Mouse (Mus musculus) mature B cell (primary cell): ENCODE results near the gene Mbtps1.

Experiments used
- in situ Hi-C: fragments of 300-500 bp; cut with MboI; formaldehyde crosslinking; loops from 2 replicates; pipeline ENCODE4 v1.14.3; 2019

The Mbtps1 gene

DNA sequence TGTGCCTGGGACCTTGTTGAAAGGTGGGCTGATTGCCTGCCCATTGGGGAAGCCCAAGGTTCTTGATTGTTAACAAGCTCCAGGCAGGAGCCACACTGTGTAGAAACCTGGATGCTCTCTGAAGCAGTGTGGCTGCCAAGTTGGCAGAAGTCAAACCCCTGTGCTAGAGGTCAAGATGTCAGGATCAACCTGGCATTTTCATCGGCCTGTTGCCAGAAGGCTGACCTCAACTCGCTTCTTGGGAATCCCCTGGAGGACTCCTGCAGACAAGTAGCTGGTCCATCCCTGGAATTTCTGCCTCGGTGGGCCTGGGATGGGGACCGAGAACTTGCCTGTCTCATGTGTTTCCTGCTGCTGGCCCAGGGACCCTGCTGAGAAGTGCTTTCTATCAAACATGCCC lies 56.4 kb downstream of the Mbtps1 start:
- in situ Hi-C loops = no loop called here

DNA sequence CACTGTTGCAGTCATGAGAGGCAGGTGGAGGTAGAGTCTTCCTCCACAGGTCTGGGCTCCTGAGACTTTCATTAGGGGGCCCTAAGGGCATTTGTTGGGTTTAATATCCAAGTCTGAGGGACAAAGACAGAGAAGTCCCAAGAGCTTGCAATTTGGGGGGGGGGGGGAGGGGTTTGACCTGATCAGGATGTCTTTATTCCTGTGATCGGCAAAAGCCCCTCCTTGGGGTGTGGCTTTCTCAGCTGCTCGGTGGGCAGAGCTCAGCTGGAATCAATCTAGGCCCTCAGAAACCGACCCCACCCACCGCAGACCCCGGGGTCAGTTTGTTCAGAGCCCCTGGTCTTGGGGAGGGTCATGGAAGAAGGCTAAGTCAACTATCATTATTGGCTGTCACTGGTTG lies 56.9 kb downstream of the Mbtps1 start, which contains the start of gene Slc38a8:
TSS of gene Slc38a8 (minus strand) at position 101 of the 400 bp plus-strand sequence.
- in situ Hi-C loops = no loop called here

DNA sequence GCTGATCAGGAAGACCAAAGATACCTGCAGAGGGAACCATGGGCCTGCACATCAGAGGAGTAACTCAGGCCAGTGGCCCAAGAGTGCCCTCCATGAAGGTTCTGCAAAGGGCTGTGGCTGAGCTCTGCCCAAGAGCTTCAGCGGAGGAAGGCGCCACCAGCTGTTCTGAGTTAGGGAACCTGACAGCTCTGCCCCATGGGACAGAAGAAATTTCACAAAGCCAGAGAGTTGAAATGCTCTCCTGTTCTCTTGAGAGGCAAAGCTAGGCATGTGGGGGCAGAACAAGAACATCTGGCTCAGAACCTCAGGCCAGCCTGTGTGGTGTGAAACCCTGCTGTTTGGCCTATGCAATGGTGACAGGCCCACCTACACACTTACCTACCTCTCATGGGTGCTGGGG lies 58.7 kb downstream of the Mbtps1 start:
- in situ Hi-C loops = loop anchor here (5.0 kb wide), 1 partner anchor 88 kb away; no protein-coding TSS in a partner anchor

DNA sequence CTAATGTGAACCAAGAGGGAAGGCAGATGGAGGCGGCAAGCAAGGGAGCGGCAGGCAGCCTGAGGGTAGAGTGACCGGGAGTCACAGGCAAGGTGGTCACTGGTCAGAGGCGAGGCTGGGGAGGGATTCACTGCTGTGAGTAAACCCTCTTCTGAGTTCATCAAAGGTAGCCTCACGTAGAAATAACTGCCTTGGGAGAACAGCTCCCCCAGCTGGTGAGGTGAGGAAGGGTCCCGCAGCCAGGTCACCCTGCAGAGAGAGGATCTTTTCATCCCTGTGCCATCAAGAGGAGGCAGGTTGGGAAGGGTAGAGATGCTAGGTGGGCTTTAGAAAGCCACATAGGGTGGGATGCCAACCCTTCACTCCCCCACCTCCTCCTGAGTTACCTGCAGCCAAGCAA lies 61.7 kb downstream of the Mbtps1 start:
- in situ Hi-C loops = loop anchor here (5.0 kb wide), 1 partner anchor 85 kb away; no protein-coding TSS in a partner anchor

DNA sequence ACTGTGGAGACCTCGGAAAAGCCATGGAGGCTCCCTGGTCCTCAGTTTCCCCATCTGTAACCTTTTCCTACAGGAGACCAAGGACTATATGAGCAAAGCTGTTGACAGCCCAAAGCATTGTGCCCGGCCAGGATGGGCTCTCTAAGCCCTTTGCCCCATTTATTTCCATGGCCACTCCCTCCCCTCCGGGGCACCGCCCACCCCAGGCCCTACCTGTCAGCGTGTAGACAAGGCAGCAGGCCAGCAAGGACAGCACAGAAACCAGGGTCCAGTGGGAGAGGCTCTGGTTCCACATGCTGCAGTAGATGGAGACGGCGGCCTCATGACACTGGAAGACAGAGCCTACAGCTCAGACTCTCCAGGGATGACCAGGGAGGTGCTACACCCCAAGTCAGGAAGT lies 71.4 kb downstream of the Mbtps1 start:
- in situ Hi-C loops = no loop called here

DNA sequence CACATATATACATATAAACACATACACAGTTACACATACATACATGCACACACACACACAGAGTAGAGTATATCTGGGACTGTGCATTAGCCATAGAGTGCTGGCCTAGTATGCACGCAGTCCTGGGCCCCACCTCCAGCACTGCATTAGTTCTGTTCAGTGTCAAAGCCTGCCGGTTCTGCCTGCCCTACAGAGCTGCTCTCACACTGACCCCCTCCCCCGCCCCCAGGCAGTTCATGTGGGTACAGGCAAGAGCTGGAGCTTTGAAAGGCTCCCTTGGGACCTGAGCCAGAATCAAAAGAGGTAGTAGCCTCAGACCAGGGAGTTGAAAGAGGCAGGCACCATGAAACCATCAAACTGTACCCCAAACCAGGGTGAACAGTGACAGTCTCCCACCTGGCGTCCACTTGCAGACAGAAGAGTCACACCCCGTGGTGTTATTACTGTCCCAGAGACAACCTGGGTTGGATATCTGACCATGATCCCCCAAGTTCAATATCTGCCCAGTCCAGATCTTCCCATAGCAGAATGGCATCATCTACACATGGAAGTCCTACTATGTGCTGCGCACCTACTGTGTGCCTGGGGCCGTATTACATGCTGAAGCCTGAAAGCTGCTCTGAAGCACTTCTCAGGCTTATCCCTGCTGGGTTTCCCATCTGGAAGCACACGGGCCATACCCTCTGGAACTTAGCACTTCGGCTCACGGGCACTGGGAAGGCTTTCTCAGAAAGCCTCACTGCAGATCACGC lies 74.2 kb downstream of the Mbtps1 start:
- in situ Hi-C loops = no loop called here

DNA sequence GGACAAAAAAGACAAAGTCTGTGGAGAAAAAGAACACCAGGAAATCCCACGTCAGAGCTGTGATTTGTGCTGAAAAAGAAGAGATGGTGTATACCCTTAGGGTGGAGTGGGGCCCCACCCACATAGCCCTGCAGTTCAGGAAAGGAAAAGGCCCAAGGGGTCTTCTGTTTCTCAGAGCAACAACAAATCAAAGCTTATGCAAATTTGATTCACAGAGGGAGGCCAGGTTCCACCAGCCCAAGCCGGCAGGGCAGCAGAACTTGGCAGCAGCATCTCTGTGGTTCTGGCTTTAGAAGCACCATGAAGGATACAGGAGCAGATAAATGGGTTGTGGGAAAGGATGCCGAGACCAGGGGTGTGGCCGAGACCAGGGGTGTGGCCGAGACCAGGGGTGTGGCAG lies 79.9 kb downstream of the Mbtps1 start:
- in situ Hi-C loops = no loop called here

DNA sequence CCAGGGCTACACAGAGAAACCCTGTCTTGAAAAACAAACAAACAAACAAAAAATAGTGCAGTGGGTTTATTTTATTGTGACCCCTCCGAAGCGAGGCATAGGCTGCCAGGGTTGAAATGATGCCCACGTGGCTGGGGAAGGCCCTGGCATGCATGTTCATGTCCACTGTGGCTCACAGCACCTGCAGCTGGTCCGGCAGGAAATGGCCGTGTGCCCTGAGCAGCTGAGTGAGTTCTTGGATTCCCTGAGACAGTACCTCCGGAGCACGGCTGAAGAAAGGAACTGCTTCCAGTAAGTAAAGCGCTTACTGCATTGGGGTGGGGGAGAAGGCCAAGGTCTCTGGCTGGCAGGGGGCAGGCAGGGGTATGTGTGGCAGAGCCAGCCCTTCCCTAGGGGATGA lies 90.4 kb downstream of the Mbtps1 start:
- in situ Hi-C loops = no loop called here

DNA sequence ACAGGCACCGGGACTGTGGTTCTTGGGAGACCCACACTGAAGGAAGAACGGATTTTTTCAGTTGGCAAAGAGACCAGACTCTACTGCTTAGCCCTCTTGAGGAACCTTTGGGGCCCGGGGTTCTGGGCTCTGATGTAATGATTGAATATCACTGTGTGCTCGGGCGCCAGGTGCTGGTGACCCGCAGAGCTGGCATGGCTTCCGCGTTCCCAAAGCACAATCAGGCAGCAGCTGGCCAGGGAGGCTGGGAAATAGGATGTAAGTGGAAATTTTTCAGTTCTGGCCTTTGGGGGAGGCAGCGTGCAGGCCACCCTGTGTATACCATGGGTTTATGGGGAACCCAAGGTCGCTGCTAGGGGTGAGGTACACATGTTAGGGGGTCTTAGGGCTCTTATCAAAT lies 91.7 kb downstream of the Mbtps1 start:
- in situ Hi-C loops = no loop called here

DNA sequence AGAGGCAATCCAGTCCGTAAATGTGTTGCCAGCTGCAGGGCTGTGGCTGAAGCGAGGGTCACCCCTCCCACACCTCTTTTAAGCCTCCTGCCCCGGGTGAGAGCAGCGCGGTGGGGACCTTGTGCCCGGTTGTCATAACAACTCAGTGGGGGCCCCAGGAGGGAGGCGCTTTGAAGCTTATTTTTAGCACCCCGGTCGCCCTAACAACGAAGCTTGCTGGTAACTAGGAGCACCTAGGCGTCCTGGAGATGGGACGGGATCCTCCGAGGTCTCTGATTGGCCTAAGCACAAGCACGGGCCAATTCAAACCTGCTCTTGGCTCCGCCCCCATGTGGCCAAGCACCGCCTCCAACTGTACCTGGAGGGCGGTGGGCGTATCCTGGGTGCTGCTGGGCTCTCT lies 92.4 kb downstream of the Mbtps1 start:
- in situ Hi-C loops = no loop called here

DNA sequence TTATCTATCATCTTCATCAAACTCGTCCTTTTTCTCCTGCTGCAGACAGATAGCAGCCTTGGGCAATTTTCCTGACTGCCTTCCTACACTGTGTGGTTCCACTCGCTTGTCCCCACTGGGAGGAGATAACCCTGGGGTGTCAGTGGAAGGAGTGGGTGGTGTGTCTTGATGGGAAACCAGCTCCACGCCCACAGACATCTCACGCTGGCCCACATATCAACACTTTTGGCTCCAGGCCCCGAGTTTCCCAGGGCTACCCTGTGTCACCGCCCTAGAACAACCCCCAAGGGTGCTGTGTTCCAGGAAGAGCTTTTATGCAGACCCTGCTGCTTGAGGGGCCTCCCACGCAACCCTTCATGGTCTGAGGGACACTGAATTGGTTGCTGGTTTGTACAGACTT lies 94.8 kb downstream of the Mbtps1 start:
- in situ Hi-C loops = no loop called here

DNA sequence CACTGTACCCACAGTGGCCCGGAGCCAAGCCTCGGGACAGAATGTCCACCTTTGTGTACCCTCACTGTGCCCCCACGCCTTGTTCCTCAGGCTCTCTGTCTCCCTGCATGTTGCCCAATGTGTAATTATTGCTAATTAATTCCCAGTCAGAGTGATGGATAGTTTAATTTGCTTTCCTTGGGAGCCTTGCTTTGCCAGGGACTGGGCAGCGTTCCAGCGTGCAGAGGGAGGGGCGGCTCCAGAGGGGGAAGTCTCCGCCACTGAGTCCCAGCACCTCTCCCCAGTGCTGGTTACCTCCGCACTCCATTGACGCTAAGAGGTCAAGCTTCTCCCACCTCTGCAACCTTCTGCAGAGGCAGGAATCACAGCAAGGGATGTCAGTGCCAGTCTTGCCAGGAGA lies 97.2 kb downstream of the Mbtps1 start:
- in situ Hi-C loops = no loop called here

DNA sequence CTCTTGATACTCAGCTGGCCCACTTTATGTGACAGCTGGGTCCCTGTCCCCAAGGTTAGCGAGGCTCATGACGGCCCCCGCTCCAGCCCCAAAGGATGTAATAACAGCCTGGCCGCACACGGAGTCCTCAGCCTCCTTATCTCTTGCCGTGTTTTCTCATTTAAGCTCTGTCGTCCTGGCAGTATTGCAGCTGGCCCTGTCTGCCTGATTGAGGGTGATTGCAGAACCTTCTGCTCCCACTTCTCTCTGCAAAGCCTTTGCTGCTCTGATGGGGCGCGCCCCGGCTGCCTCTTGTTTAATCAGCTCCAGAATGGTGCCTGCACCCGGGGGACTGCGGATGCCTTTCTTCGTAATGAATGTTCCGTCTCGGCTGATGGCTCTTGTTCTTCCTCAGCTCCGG lies 98.8 kb downstream of the Mbtps1 start:
- in situ Hi-C loops = no loop called here
